Mouse (Mus musculus) liver, adult 2 months (tissue): ENCODE results near the gene BC004004. TPM values are rescaled to one million over a fixed set of nuclear protein-coding genes. Genes with fewer than 3 reads are reported as not detected.

Experiments used
- DNase-seq: peaks from one replicate; pipeline ENCODE4 v3.0.0-alpha.2; 2011; ENCODE audit warnings: low read depth, low spot score; ENCODE audit errors: extremely low read depth
- H3K27ac ChIP-seq: fragments of 200-500 bp; replicated peaks from 2 replicates; pipeline ENCODE4 v1.5.1; 2012; ENCODE audit warnings: low read depth, mild to moderate bottlenecking, control low read depth, inconsistent platforms, low read length; ENCODE audit not compliant: insufficient read depth
- H3K27me3 ChIP-seq: fragments of 200-500 bp; 2 replicates; pipeline ENCODE4 v1.6.1; 2012; ENCODE audit warnings: mild to moderate bottlenecking, moderate library complexity, low read length, inconsistent platforms; ENCODE audit not compliant: control insufficient read depth, insufficient read depth
- H3K36me3 ChIP-seq: fragments of 200-500 bp; 2 replicates; pipeline ENCODE4 v1.6.1; 2012; ENCODE audit warnings: low read length, inconsistent platforms; ENCODE audit not compliant: control insufficient read depth, insufficient read depth
- H3K4me1 ChIP-seq: fragments of 200-500 bp; 2 replicates; pipeline ENCODE4 v1.6.1; 2011; ENCODE audit warnings: low read length; ENCODE audit not compliant: control insufficient read depth, insufficient read depth
- H3K4me3 ChIP-seq: fragments of 200-500 bp; 2 replicates; pipeline ENCODE4 v1.5.1; 2011; ENCODE audit warnings: low read depth, mild to moderate bottlenecking, control low read depth, low read length, moderate library complexity; ENCODE audit not compliant: insufficient read depth
- H3K79me2 ChIP-seq: fragments of 200-500 bp; 2 replicates; pipeline ENCODE4 v1.6.1; 2012; ENCODE audit warnings: inconsistent platforms, mild to moderate bottlenecking, low read length, moderate library complexity; ENCODE audit not compliant: control insufficient read depth, insufficient read depth
- H3K9ac ChIP-seq: fragments of 200-500 bp; 2 replicates; pipeline ENCODE4 v1.6.1; 2012; ENCODE audit warnings: low read depth, mild to moderate bottlenecking, control low read depth, inconsistent platforms, low read length
- CTCF ChIP-seq: fragments of 200-500 bp; IDR thresholded peaks from 2 replicates; pipeline ENCODE4 v1.5.1; 2011; ENCODE audit warnings: low read depth, low read length, control low read depth
- POLR2A ChIP-seq: fragments of 200-500 bp; IDR thresholded peaks from 2 replicates; pipeline ENCODE4 v1.6.1; 2011; ENCODE audit warnings: low read length, control low read depth; ENCODE audit not compliant: insufficient read depth; ENCODE audit errors: extremely low read depth
- WGBS: fragments of 180-500 bp; shearing (Covaris S2); methylation state at CpG from one replicate; pipeline ENCODE4 v1.1.7; 2018; 5-methylcytosine and 5-hydroxymethylcytosine counted together
- polyA plus RNA-seq: library from polyadenylated mRNA; depleted of rRNA; stranded (reverse); fragments of >200 nt; gene quantifications from 2 replicates; pipeline ENCODE4 v1.2.3, GENCODE M21; 2012
- total RNA-seq: library from RNA; depleted of rRNA; stranded (reverse); fragments of >200 nt; gene quantifications from 2 replicates; pipeline ENCODE4 v1.2.3, GENCODE M21; 2014

Gene BC004004
- total and polyA plus RNA-seq, 2 experiments = 85.9 to 113 TPM

DNA sequence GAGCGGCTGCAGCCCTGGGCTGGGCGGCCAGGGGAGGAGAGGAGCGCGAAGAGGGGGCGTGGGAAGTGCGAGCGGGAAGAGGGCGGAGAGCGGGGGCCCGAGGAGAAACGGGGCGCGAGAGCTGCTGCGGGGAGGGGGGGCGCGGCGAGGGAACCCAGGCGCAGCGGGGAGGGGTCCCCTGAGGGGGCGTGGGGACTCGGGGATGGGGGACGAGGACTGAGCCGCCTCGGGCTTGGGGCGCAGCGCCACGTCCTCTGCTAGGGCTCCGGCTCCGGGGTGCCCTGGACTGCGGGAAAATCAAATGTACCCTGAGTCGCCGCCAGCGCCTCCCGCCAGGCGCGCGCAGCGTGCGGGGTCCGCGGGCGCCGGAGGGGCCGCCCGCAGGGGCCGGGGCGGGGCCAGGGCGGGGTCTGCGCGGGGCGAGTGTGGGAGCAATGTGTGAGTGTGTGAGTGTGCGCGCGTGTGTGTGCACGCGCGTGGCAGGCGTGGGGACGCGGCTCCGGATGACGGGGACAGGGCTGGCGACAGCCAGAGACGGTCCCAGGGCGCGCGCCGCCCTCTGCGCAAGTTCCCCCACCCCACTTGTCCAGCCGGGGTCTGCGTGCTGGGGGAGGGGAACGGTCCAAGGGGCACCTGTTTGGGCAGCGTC is 30.7 kb upstream of the BC004004 start, which contains the start of gene Cpne5:
Gene Cpne5 (minus strand): TSS at position 396 of the 649 bp plus-strand sequence.
- DNase-seq = no peak
- Histone ChIP-seq H3K27me3 (peaks cover 17% of the 10 kb centered on the region), H3K36me3 (no peaks in the 10 kb centered on the region), H3K27ac (no peak within 1 kb of the TSS), H3K4me1 (no peaks in the 10 kb centered on the region), H3K4me3 (no peak within 1 kb of the TSS), H3K79me2 (no peaks in the 10 kb centered on the region), H3K9ac (no peak within 1 kb of the TSS)
- WGBS = 5% methylated on average over 65 of the region's 73 CpGs
- no peak for TF ChIP-seq POLR2A
- no peak for TF ChIP-seq CTCF

DNA sequence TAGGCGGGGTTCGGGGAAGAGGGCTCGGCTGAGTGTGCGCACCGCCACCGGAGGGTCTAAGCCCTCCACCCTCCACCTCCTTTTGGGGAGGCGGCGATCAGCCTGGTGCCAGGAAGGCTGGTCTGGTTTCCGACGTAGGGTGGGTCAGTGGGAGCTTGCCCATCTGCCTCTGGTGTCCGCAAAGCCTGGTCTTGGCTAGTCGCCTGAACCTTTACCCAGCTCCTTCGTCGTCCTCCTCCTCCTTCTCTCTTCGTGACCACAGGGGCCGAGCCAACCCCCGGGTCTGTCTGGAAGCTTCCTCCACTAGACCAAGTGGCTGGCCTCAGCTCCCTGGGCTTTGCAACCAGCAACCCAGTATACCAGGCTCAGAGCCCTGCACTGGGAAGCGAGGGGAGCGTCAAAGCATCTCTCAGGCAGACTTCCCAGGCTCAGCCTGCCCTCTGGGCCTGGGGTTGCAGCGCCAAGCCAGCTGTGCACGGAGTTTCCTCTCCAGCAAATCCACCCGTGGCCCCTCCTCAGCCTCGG is 30.1 kb upstream of the BC004004 start:
- Histone ChIP-seq H3K36me3 (no peaks in the 10 kb centered on the region), H3K4me1 (no peaks in the 10 kb centered on the region), H3K4me3 (no peak overlapping the region), H3K79me2 (no peaks in the 10 kb centered on the region), H3K27me3 (peaks cover 17% of the 10 kb centered on the region), H3K27ac (no peak overlapping the region), H3K9ac (no peak overlapping the region)
- TF ChIP-seq POLR2A (no peak), CTCF (no peak)
- DNase-seq = no peak
- WGBS = 13% methylated on average over 23 of the region's 23 CpGs

DNA sequence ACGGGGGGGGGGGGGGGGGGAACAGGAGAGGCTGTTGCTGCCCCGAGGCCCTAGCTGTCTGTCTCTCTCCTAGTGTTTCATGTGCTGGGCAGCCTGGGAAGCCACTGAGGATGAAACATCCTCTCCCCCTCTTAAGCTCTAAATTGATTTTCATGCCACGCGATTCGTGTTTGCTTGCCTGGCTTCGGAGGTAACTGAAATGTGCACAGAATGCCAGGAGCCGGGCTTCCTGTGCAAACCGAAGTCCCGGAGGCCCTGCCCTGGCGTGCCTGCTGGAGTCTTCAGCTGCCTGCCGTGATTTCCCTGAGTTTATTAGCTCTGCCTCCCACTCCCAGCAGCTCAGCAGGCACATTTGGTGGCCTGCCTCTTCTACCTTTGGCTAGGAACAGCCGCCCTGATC is 23.7 kb upstream of the BC004004 start:
- Histone ChIP-seq H3K79me2 (no peaks in the 10 kb centered on the region), H3K4me3 (no peak overlapping the region), H3K9ac (no peak overlapping the region), H3K4me1 (no peaks in the 10 kb centered on the region), H3K36me3 (no peaks in the 10 kb centered on the region), H3K27ac (no peak overlapping the region), H3K27me3 (no peaks in the 10 kb centered on the region)
- 30% methylated on average over 11 of the region's 12 CpGs for WGBS
- no peak for DNase-seq
- TF ChIP-seq CTCF = no peak
- TF ChIP-seq POLR2A = no peak

DNA sequence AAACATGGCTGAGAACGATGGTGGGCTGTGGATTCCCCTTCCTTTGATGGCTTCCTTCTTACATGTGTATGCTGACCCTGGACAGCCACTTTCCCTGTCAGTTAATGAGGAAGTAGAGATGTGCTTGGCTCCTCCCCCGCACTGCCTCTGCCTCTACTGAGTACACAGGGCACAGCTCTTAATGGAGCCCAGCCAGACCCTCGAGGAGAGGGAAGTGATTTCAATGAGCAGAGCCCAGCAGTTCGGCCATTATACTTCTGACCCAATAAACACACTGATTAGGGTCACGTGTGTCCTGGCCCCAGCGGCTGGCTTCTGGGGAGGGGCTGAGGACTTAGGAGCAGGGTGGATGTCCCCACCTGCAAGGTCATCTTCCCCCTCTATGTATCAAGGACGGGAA is 22.9 kb upstream of the BC004004 start:
- 67% methylated on average over 7 of the region's 7 CpGs for WGBS
- no peaks in the 10 kb centered on the region for H3K79me2 ChIP-seq
- DNase-seq = no peak
- H3K36me3 ChIP-seq = no peaks in the 10 kb centered on the region
- no peak overlapping the region for H3K4me3 ChIP-seq
- H3K27me3 ChIP-seq = no peaks in the 10 kb centered on the region
- no peak for TF ChIP-seq CTCF
- no peak overlapping the region for H3K27ac ChIP-seq
- no peaks in the 10 kb centered on the region for H3K4me1 ChIP-seq
- H3K9ac ChIP-seq = no peak overlapping the region

DNA sequence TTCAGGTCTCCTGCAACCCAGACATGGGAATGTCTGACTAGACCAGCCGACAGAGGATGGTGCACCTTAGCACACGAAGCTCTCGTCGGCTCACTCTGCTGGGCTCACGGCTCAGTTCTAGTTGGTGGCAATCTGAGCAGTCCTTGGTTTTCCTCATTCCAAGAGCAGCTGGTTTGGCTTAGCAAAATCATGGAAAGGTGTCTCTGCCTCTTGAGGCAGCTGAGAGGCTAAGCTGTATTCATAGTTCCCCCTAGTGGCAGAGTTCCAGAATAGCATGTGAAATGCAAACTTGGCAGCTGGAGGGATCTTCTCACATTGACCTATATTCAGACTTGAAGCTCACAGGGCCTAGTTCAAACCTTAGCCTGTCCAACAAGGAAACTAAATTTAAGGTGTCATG is 22.0 kb upstream of the BC004004 start:
- TF ChIP-seq CTCF = peak; percentile 35
- TF ChIP-seq POLR2A = no peak
- DNase-seq = peak; percentile 85
- Histone ChIP-seq H3K4me3 (no peak overlapping the region), H3K9ac (no peak overlapping the region), H3K79me2 (no peaks in the 10 kb centered on the region), H3K36me3 (no peaks in the 10 kb centered on the region), H3K27ac (no peak overlapping the region), H3K27me3 (no peaks in the 10 kb centered on the region), H3K4me1 (peaks cover 3% of the 10 kb centered on the region)
- 43% methylated on average over 5 of the region's 5 CpGs for WGBS

DNA sequence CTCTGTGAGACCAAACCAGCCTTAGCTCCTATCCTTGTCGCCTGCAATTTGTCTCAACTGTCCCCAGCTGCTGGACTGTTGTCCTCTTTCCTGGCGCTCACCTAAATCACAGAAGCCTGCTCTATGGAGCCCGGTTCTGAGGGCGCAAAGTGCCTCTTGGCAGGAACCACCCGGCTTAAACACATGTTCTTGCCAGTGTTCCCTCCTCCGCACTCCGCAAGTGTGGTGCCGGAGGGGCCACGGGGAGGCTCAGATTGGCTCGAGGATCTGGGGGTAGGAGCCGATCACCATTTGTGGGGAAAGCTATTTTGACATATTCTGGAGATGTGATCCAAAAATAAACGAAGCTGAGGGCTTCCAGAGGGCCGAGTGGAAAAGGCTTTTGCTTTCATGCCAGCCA is 20.7 kb upstream of the BC004004 start:
- TF ChIP-seq POLR2A (no peak), CTCF (no peak)
- 73% methylated on average over 13 of the region's 13 CpGs for WGBS
- no peak overlapping the region for H3K4me3 ChIP-seq
- H3K4me1 ChIP-seq = peaks cover 9% of the 10 kb centered on the region
- H3K79me2 ChIP-seq = no peaks in the 10 kb centered on the region
- no peak overlapping the region for H3K27ac ChIP-seq
- no peaks in the 10 kb centered on the region for H3K27me3 ChIP-seq
- no peaks in the 10 kb centered on the region for H3K36me3 ChIP-seq
- peak; percentile 79 for DNase-seq
- H3K9ac ChIP-seq = no peak overlapping the region
